Mouse (Mus musculus): Measurements from ENCODE around the gene Lrrc4b.

- TF ChIP-seq CTCF (IDR thresholded peaks at IDR 0.05; ENCODE audit: insufficient read depth, low read depth, low read length), result no peak
- TF ChIP-seq POLR2A (IDR thresholded peaks at IDR 0.05; ENCODE audit: insufficient read depth, low read depth, low read length), result no peak
Measured at GRCm38 (mm10) chr7:44497361-44498055, 68.7 kb downstream of the Lrrc4b start.

All from olfactory bulb, adult 2 months (tissue).